Mouse (Mus musculus) heart, adult 2 months (tissue): ENCODE data around the gene Cysrt1.

Experiments
- CTCF ChIP-seq: fragments of 200-600 bp; IDR thresholded peaks from 2 replicates; pipeline ENCODE4 v1.8.1; 2022; ENCODE audit warnings: antibody characterized with exemption, mild to moderate bottlenecking, moderate library complexity
- EP300 ChIP-seq: fragments of 200-500 bp; IDR thresholded peaks from 2 replicates; pipeline ENCODE4 v1.6.1; 2011; ENCODE audit warnings: low read depth, low read length, control low read depth; ENCODE audit not compliant: insufficient read depth
- POLR2A ChIP-seq: fragments of 200-500 bp; IDR thresholded peaks from 2 replicates; pipeline ENCODE4 v1.6.1; 2011; ENCODE audit warnings: mild to moderate bottlenecking, low read depth, low read length, control low read depth; ENCODE audit not compliant: insufficient read depth

GRCm38 (mm10) chr2:25267241-25267640 is 25.0 kb upstream of the Cysrt1 start:
- TF ChIP-seq CTCF = no peak
- TF ChIP-seq POLR2A = no peak
- TF ChIP-seq EP300 = no peak
